Mouse (Mus musculus): ENCODE measurements at regions not wholly inside any gene's neighbourhood (a gene's known extent, or its start where the extent isn't known, plus 50 kb on each side); places are given as distances from the start of the nearest gene placed in this dataset.

DNA sequence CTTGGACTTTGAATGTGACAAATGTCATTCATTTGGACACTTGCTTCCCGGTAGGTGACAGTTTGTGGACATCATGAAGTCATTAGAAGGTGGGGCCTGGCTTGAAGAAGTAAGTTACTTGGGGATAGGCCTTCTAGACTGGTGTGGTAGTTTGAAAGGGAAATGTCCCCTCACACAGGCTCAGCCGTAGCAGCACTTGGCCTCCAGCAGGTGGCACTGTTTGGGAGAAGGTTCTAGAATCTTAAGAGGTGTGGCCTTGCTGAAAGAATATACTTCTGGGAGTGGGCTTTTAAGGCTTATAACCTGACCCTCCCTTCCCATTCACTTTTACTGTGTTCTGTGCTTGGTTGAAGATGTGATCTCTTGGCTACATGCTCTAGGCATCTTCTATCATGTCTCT lies 331.5 kb upstream of the Tmem132c start:
- no peak for TF ChIP-seq CTCF (IDR thresholded peaks at IDR 0.05; ENCODE audit: insufficient read depth, low read length)
- TF ChIP-seq POLR2A (IDR thresholded peaks at IDR 0.05; ENCODE audit: borderline replicate concordance, extremely low read depth, low read depth, low read length), result no peak
